Mouse (Mus musculus): ENCODE data around the gene Gm20931. TPM values are rescaled to one million over a fixed set of nuclear protein-coding genes. Genes with fewer than 3 reads are reported as not detected.
"Not testable (repeated sequence)": the region's sequence is repeated elsewhere in the genome, so short reads cannot be mapped to it uniquely, and the experiment has no call there.

Gene Gm20931
- polyA plus RNA-seq (2011; ENCODE audit: insufficient read depth, insufficient read length, low replicate concordance, missing spikeins): not detected in 2 replicates

DNA sequence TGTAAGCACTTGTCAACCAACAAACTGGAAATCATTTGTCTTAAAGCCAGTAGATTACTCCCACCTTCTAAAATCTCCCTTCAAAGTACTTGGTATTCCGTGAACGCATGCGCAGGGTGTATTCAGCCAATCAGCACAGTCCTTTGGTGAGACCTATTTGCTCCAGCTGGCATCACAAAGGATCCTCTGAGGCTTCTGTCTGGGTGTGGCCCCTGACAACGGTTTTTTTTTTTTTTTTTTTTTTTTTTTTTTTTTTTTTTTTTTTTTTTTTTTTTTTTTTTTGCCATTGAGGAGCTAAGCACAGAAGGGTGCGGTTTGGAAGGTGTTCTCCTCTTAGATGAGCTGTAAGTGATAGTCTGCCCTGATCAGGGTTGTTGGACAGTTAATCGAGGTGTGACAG, at the start of gene Gm20931:
Gm20931 (plus strand) TSS at position 301 of the 400 bp plus-strand sequence.
- not testable (repeated sequence) for H3K4me3 ChIP-seq (replicated peaks; ENCODE audit: control insufficient read depth, low read depth, low read length); H3K4me1 ChIP-seq (ENCODE audit: control insufficient read depth, insufficient read depth, low read length); H3K27ac ChIP-seq (ENCODE audit: control insufficient read depth, insufficient read depth, low read depth, low read length, poor library complexity)
- no CpG with 5 or more reads among the region's 6 CpGs for WGBS

All from bone marrow, adult 2 months (tissue).